Mouse (Mus musculus): ENCODE measurements around the gene Atp5g3. TPM values are rescaled to one million over a fixed set of nuclear protein-coding genes. Genes with fewer than 3 reads are reported as not detected.
"Not testable (repeated sequence)": the region's sequence is repeated elsewhere in the genome, so short reads cannot be mapped to it uniquely, and the experiment has no call there.

Gene Atp5g3
- polyA plus RNA-seq, 1 experiment from 2014 or later, result 3,120 TPM

DNA sequence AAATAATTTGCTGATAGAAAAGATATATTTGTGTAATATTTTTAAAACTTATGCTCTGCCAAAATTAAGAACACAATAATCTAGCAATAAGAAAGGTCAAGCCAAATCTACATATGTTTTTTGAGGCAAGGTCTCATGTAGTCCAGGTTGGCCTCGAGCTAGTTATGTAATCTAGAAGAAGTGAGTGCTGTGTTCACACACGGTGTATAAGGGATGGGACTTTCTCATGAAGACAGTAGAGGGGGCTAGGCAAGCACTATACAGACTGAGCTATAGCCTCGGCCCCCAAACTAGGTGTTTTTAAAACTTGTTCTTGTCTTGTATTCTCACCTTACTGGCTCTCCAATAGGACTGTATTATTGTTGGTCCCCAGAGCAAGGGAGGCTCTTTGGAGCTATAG lies 14.4 kb upstream of the Atp5g3 start:
- no peak overlapping the region for H3K4me3 ChIP-seq
- 58% methylated on average over 3 of the region's 3 CpGs for WGBS
- no peak for ATAC-seq (replicated peaks; ENCODE audit: insufficient number of reproducible peaks, insufficient read depth, low FRiP score, low read depth)
- no peak overlapping the region for H3K4me2 ChIP-seq
- no peaks in the 10 kb centered on the region for H3K9me3 ChIP-seq (replicated peaks)
- H3K36me3 ChIP-seq, result no peaks in the 10 kb centered on the region
- no peaks in the 10 kb centered on the region for H3K4me1 ChIP-seq (replicated peaks)
- H3K27ac ChIP-seq, result no peak overlapping the region
- no peak overlapping the region for H3K9ac ChIP-seq
- H3K27me3 ChIP-seq, result no peaks in the 10 kb centered on the region

DNA sequence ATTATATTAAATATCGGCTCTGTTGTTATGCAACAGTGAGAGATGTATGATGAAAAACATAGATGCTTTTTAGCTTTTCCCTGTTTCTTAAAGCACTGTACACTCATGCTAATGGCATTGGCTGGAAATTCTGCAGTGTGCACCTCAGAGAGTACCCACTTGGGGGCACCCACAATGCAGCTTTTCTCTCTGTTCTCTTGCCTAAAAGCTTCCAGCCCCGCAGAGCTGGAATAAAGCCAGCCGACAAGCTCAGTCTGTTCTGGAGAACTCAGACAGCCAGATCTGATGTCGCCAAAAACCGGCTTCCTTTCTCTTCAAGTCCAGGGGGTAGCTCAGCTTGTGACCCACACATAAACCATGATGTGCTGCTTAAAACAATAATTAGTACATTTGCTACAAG lies 14.0 kb upstream of the Atp5g3 start:
- no peak for ATAC-seq (replicated peaks; ENCODE audit: insufficient number of reproducible peaks, insufficient read depth, low FRiP score, low read depth)
- Histone ChIP-seq H3K4me2 (no peak overlapping the region), H3K9ac (no peak overlapping the region), H3K4me1 (replicated peaks) (no peaks in the 10 kb centered on the region), H3K4me3 (no peak overlapping the region), H3K27me3 (no peaks in the 10 kb centered on the region), H3K36me3 (no peaks in the 10 kb centered on the region), H3K9me3 (replicated peaks) (no peaks in the 10 kb centered on the region), H3K27ac (no peak overlapping the region)
- 19% methylated on average over 5 of the region's 5 CpGs for WGBS

DNA sequence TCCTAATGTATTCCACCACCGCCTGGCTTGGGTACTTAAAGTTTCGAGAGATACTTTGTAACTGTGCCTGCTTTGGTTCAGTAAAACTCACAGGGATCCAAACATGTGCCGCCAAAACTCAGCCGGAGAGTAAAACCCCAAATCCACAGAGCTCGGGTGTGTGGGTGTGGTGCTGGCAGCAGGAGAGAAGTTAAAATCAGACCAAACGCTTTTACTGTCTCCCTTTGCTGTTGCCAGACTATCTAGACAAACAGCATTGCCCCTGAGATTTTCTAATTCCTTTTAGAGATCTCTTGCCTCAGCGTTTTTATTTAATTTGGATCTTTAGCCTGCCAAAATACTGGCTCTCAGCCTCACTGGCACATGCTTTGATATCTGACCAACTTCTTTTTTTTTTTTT lies 8.5 kb upstream of the Atp5g3 start:
- no peak overlapping the region for H3K4me2 ChIP-seq
- no peak for ATAC-seq (replicated peaks; ENCODE audit: insufficient number of reproducible peaks, insufficient read depth, low FRiP score, low read depth)
- no peak overlapping the region for H3K9ac ChIP-seq
- no peaks in the 10 kb centered on the region for H3K36me3 ChIP-seq
- H3K4me1 ChIP-seq (replicated peaks), result no peaks in the 10 kb centered on the region
- WGBS, result 62% methylated on average over 7 of the region's 7 CpGs
- no peak overlapping the region for H3K27ac ChIP-seq
- no peak overlapping the region for H3K4me3 ChIP-seq
- H3K27me3 ChIP-seq, result no peaks in the 10 kb centered on the region
- no peaks in the 10 kb centered on the region for H3K9me3 ChIP-seq (replicated peaks)

DNA sequence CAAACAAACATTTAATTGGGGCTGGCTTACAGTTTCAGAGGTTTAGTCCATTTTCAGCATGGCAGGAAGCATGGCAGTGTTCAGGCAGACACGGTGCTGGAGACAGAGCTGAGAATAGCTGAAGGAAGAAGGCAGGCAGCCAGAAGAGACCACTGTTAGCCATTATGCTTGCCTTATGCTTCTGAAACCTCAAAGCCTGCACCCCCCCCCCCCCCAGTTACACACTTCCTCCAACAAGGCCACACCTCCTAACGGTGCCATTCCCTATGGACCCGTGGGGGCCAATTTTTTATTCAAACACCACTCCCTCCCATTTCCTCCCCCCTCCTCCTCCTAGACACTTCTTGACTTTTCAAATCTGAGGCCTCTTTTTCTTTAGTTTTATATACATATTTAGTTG lies 1.1 kb upstream of the Atp5g3 start:
- 61% methylated on average over 3 of the region's 3 CpGs for WGBS
- ATAC-seq (replicated peaks; ENCODE audit: insufficient number of reproducible peaks, insufficient read depth, low FRiP score, low read depth), result no peak
- no peak overlapping the region for H3K9ac ChIP-seq
- H3K9me3 ChIP-seq (replicated peaks), result no peaks in the 10 kb centered on the region
- H3K36me3 ChIP-seq, result peaks cover 25% of the 10 kb centered on the region
- peak overlapping the region; percentile 94 for H3K27ac ChIP-seq
- no peaks in the 10 kb centered on the region for H3K27me3 ChIP-seq
- H3K4me3 ChIP-seq, result no peak overlapping the region
- peaks cover 14% of the 10 kb centered on the region for H3K4me1 ChIP-seq (replicated peaks)
- peak overlapping the region; percentile 61; the same call in 1 of the 2 replicates for H3K4me2 ChIP-seq

DNA sequence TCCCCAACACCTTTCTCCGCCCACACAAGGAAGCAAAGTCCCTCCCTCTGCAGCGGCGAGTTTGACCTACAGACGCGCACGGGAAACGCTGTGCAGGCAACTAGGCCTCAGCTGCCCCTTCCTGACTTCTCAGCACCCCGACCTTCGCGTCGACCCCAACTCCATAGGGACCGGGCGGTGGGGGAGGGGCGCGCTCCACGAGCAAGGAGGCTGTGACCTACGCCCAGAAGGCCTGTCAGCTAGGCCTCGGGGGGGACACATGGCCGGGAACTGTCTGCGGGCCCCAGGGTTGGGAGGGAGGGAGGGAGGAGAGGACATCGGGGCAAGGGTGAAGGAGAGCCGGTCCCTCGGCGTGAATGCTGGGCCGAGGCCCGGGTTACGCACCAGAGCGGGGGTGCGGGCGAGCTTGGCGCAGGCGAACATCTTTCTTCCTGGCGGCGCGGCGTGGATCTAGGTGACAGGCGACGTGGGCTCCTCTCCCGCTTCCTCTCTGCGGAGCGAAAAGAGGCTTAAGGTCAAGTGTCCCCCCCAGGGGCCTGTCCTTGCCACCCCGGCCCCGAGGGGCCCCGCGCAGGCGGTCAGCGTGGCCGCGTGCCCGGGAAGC lies 453 bp downstream of the Atp5g3 start:
- no peaks in the 10 kb centered on the region for H3K27me3 ChIP-seq
- peak; percentile 50 for ATAC-seq (replicated peaks; ENCODE audit: insufficient number of reproducible peaks, insufficient read depth, low FRiP score, low read depth)
- peaks cover 14% of the 10 kb centered on the region for H3K4me1 ChIP-seq (replicated peaks)
- H3K4me2 ChIP-seq, result peak overlapping the region; percentile 61
- peaks cover 32% of the 10 kb centered on the region for H3K36me3 ChIP-seq
- H3K9ac ChIP-seq, result peak overlapping the region; percentile 95
- no peaks in the 10 kb centered on the region for H3K9me3 ChIP-seq (replicated peaks)
- H3K27ac ChIP-seq, result peak overlapping the region; percentile 94
- under 1% methylated on average over 50 of the region's 50 CpGs for WGBS
- peak overlapping the region; percentile 72 for H3K4me3 ChIP-seq

DNA sequence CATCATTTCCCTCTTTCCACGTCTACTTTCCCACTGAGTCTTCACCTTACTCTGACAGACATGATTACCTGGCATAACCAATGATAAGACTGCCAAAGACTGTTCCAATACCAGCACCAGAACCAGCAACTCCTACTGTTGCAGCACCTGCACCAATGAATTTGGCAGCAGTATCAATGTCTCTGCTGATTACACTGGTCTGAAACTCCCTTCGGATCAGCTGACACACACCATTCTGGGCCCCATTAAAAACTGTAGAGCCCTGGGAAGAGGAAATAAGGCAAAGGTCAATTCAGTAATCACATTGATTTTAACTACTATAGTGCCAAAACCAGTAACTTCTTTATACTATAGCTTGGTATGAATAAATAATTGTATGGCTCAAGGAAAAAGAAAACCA lies 2.0 kb downstream of the Atp5g3 start:
- no peak overlapping the region for H3K27ac ChIP-seq
- ATAC-seq (replicated peaks; ENCODE audit: insufficient number of reproducible peaks, insufficient read depth, low FRiP score, low read depth), result no peak
- H3K4me1 ChIP-seq (replicated peaks), result peaks cover 14% of the 10 kb centered on the region
- no peaks in the 10 kb centered on the region for H3K9me3 ChIP-seq (replicated peaks)
- H3K4me2 ChIP-seq, result peak overlapping the region; percentile 61
- H3K27me3 ChIP-seq, result no peaks in the 10 kb centered on the region
- 70% methylated on average over 2 of the region's 2 CpGs for WGBS
- H3K9ac ChIP-seq, result no peak overlapping the region; the same call in 1 of the 2 replicates
- peak overlapping the region; percentile 27 for H3K4me3 ChIP-seq
- H3K36me3 ChIP-seq, result peaks cover 43% of the 10 kb centered on the region

DNA sequence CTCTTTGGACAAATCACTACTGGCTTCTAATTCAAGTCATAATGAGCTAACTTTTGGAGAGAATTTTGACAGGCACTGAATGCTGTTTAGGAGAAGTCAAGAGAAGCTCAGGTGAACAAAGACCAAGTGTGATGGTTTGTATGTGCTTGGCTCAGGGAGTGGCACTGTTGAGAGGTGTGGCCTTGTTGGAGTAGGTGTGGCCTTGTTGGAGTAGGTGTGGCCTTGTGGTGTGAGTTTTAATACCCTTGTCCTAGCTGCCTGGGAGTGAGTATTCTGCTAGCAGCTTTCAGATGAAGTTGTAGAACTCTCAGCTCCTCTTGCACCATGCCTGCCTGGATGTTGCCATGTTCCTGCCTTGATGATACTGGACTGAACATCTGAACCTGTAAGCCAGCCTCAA lies 6.4 kb downstream of the Atp5g3 start:
- H3K27me3 ChIP-seq; H3K9ac ChIP-seq; H3K27ac ChIP-seq; ATAC-seq (replicated peaks; ENCODE audit: insufficient number of reproducible peaks, insufficient read depth, low FRiP score, low read depth); H3K4me3 ChIP-seq; H3K9me3 ChIP-seq (replicated peaks); H3K4me2 ChIP-seq: not testable (repeated sequence)
- peaks cover 40% of the 10 kb centered on the region for H3K36me3 ChIP-seq
- peaks cover 11% of the 10 kb centered on the region for H3K4me1 ChIP-seq (replicated peaks)

DNA sequence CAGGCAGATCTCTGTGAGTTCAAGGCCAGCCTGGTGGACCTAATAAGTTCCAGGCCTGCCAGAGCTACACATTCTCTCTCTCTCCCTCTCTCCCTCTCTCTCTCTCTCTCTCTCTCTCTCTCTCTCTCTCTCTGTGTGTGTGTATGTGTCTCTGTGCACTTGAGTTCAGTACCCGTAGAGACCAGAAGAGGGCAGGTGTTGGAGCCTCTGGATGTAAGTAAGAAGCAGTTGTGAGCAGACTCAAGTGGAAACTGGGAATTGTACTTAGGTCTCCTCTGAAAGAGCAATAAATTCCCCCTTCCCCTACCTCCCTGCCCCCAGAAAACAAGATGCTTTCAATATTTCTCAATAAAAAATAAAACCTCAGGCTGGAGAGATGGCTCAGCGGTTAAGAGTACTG lies 7.6 kb downstream of the Atp5g3 start:
- Histone ChIP-seq H3K36me3 (peaks cover 31% of the 10 kb centered on the region), H3K9ac (no peak overlapping the region)
- 97% methylated on average over 2 of the region's 2 CpGs for WGBS

DNA sequence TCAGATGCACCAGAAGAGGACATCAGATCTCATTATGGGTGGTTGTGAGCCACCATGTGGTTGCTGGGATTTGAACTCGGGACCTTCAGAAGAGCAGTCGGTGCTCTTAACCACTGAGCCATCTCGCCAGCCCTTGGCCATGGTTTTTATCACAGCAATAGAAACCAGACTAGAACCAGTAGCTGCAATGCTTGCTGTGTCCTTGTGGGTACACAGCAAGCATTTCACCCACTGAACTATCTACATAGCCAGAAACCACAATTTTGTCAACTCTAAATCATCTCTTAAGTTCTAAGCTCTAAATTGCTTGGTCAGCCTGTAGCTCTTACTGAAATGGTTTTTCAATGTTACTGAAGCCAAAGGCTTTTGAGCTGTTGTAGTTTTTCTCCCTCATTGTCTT lies 8.8 kb downstream of the Atp5g3 start:
- H3K36me3 ChIP-seq, result peaks cover 19% of the 10 kb centered on the region
- H3K4me1 ChIP-seq (replicated peaks); H3K4me3 ChIP-seq; H3K4me2 ChIP-seq; H3K27me3 ChIP-seq; H3K9ac ChIP-seq; H3K9me3 ChIP-seq (replicated peaks); ATAC-seq (replicated peaks; ENCODE audit: insufficient number of reproducible peaks, insufficient read depth, low FRiP score, low read depth); H3K27ac ChIP-seq: not testable (repeated sequence)
- 81% methylated on average over 3 of the region's 3 CpGs for WGBS

More for the DNA sequence above, 7.6 kb downstream of the Atp5g3 start:
- Histone ChIP-seq H3K4me2 (no peak overlapping the region), H3K4me3 (no peak overlapping the region), H3K27ac (no peak overlapping the region), H3K9me3 (replicated peaks) (no peaks in the 10 kb centered on the region), H3K4me1 (replicated peaks) (peaks cover 3% of the 10 kb centered on the region), H3K27me3 (no peaks in the 10 kb centered on the region)
- ATAC-seq (replicated peaks; ENCODE audit: insufficient number of reproducible peaks, insufficient read depth, low FRiP score, low read depth), result no peak

DNA sequence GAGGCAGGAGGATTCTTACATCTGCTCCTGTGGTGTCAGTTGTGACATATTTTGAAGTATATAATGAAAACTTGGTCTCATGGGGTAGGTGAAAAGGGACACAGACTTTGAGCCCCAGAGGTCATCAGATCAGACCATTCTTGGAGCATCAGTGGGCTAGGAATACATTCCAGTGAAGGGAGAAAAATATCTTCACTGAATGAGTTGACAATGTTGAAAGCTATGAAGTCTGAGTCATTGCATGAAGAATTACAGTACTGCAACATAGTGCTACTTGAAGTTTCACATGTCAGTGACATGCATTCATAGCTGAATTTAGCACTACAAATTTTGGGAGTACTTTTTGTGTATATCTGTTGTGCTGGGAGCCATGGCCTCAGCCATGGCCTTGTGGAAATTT lies 10.0 kb downstream of the Atp5g3 start:
- no peak for ATAC-seq (replicated peaks; ENCODE audit: insufficient number of reproducible peaks, insufficient read depth, low FRiP score, low read depth)
- no peaks in the 10 kb centered on the region for H3K4me1 ChIP-seq (replicated peaks)
- no peak overlapping the region for H3K4me3 ChIP-seq

DNA sequence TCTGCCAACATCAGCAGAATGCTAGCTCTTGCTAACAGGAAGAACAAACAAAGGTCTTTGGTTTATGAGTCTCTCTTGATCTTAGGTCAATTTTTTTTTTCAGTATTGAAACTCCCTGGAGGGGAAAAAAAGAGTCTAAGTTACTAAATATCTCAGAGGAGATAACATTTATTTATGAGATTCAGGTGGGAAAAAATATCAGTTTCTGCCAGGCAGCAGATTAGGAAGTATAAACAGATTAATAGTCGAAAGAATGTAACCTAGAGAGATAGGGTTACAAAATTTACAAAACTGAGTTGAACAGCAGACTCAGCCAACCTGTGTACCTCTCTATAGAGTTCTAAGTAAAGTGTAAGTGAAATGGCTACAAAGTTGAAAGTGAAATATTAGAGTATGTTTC lies 10.8 kb downstream of the Atp5g3 start:
- Histone ChIP-seq H3K36me3 (peaks cover 8% of the 10 kb centered on the region; the same call in 1 of the 2 replicates), H3K9ac (no peak overlapping the region), H3K4me1 (replicated peaks) (no peaks in the 10 kb centered on the region), H3K27me3 (no peaks in the 10 kb centered on the region), H3K9me3 (replicated peaks) (no peaks in the 10 kb centered on the region), H3K4me3 (no peak overlapping the region), H3K27ac (no peak overlapping the region), H3K4me2 (no peak overlapping the region)
- ATAC-seq (replicated peaks; ENCODE audit: insufficient number of reproducible peaks, insufficient read depth, low FRiP score, low read depth), result no peak
- 78% methylated on average over 1 of the region's 1 CpGs for WGBS

More for the DNA sequence above, 10.0 kb downstream of the Atp5g3 start:
- no peak overlapping the region for H3K4me2 ChIP-seq
- no peak overlapping the region for H3K27ac ChIP-seq
- no peaks in the 10 kb centered on the region for H3K9me3 ChIP-seq (replicated peaks)
- no peak overlapping the region for H3K9ac ChIP-seq
- H3K36me3 ChIP-seq, result peaks cover 12% of the 10 kb centered on the region
- no peaks in the 10 kb centered on the region for H3K27me3 ChIP-seq

DNA sequence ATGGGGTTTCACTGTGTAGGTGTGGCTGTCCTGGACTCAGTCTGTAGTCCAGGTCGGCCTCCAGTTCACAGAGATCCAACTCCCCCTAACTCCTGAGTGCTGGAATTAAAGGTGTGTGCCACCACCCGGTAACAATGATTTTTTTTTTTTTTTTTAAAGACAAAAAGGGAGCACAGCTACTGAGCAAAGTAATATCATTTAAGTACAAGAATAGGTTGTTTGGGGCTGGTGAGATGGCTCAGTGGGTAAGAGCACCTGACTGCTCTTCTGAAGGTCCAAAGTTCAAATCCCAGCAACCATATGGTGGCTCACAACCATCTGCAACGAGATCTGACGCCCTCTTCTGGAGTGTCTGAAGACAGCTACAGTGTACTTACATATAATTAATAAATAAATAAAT lies 14.2 kb downstream of the Atp5g3 start:
- not testable (repeated sequence) for H3K4me1 ChIP-seq (replicated peaks); H3K27ac ChIP-seq; H3K4me2 ChIP-seq; H3K9me3 ChIP-seq (replicated peaks); H3K4me3 ChIP-seq; H3K9ac ChIP-seq; ATAC-seq (replicated peaks; ENCODE audit: insufficient number of reproducible peaks, insufficient read depth, low FRiP score, low read depth); H3K36me3 ChIP-seq; H3K27me3 ChIP-seq
- 73% methylated on average over 4 of the region's 4 CpGs for WGBS
